Mouse (Mus musculus): ENCODE measurements at regions not wholly inside any gene's neighbourhood (a gene's known extent, or its start where the extent isn't known, plus 50 kb on each side); places are given as distances from the start of the nearest gene placed in this dataset.

DNA sequence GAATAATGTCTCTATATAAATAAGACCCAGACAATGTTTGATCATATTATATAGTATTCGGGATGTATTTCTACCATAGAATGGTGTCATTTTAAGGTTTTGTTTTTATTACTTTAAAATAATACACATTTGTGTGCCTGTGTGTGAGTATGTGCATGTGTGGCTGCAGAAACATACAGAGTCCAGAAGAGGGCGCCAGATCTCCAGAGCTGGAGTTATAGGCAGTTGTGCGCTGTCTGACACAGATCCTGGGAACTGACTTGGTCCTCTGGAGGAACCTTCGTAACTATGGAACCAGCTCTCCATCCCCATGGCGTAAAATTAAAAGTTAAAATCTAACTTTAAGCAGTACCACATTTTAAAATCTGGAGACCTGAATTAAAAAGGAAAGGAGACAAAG lies 58.4 kb upstream of the Igsf21 start:
- no peak for DNase-seq

GRCm38 (mm10) chr4:140301661-140302060 lies 55.1 kb upstream of the Igsf21 start:
- no peak for DNase-seq

GRCm38 (mm10) chr4:140297912-140298620 lies 51.5 kb upstream of the Igsf21 start:
- no peak for DNase-seq

All from cerebellum, adult 11 months (tissue).